ENCODE assay signal across 10 mouse cellular contexts in genomic region chr2:160734331-160734730, GRCm38 (mm10). TPM values are rescaled to one million over a fixed set of nuclear protein-coding genes. Genes with fewer than 3 reads are reported as not detected.
DNase-seq lines count a peak whose midpoint lies in the region; ATAC-seq lines count a peak whose summit lies in the region.
"Had no signal": no experiment of that assay in that cellular context is flagged by ENCODE, and none has a peak within 500 bp of the region (broad histone marks: within the 10 kb centered on the region; RNA-seq: fewer than 3 reads in every experiment).

No protein-coding gene starts in this region.

- H3K4me2 ChIP-seq in heart, embryonic 16.5 days (ENCODE audit: low read depth, low read length), result peak overlapping the region; percentile 79
- peak overlapping the region; percentile 93 for H3K4me2 ChIP-seq in forebrain, embryonic 14.5 days (ENCODE audit: low read length)
- H3K4me2 ChIP-seq in midbrain, embryonic 13.5 days (replicated peaks), result peak overlapping the region; percentile 98

- no peaks in the 10 kb centered on the region for H3K9me3 ChIP-seq in heart, embryonic 16.5 days (replicated peaks; ENCODE audit: control insufficient read depth, low read length)
- H3K9me3 ChIP-seq in forebrain, embryonic 14.5 days (replicated peaks; ENCODE audit: control insufficient read depth, low read length), result no peaks in the 10 kb centered on the region
- no peaks in the 10 kb centered on the region for H3K9me3 ChIP-seq in midbrain, embryonic 13.5 days

- no peak for DNase-seq in heart, postnatal 4 days
- DNase-seq in CD4-positive, CD25-positive, alpha-beta regulatory T cell, adult 2 months (ENCODE audit: low read depth, low spot score), result peak; percentile 72
- DNase-seq in forebrain, embryonic 14.5 days (ENCODE audit: low spot score), result no peak
- no peak for DNase-seq in embryo, embryonic 11 days
- no peak for DNase-seq in right cerebral cortex, adult 18-20 months
- no peak for DNase-seq in gastrocnemius, postnatal 25 days
- DNase-seq: adrenal gland, postnatal 14 days; kidney, adult 8-10 months had no signal

- H3K36me3 ChIP-seq in heart, embryonic 16.5 days (ENCODE audit: control insufficient read depth, insufficient read depth), result peaks cover 5% of the 10 kb centered on the region
- H3K36me3 ChIP-seq in forebrain, embryonic 14.5 days (ENCODE audit: control insufficient read depth, insufficient read depth, low read length), result peaks cover 38% of the 10 kb centered on the region
- peaks cover 52% of the 10 kb centered on the region for H3K36me3 ChIP-seq in midbrain, embryonic 13.5 days

- peaks cover 60% of the 10 kb centered on the region for H3K4me1 ChIP-seq in heart, embryonic 16.5 days (ENCODE audit: control insufficient read depth, insufficient read depth, low read length)
- H3K4me1 ChIP-seq in forebrain, embryonic 14.5 days (ENCODE audit: control insufficient read depth, insufficient read depth, low read length), result peaks cover 33% of the 10 kb centered on the region
- H3K4me1 ChIP-seq in midbrain, embryonic 13.5 days (replicated peaks), result peaks cover 75% of the 10 kb centered on the region

- H3K27me3 ChIP-seq in heart, embryonic 16.5 days (ENCODE audit: control insufficient read depth, insufficient read depth, low read length), result no peaks in the 10 kb centered on the region
- H3K27me3 ChIP-seq in forebrain, embryonic 14.5 days (replicated peaks; ENCODE audit: control insufficient read depth, insufficient read depth, low read length), result no peaks in the 10 kb centered on the region
- H3K27me3 ChIP-seq in midbrain, embryonic 13.5 days, result no peaks in the 10 kb centered on the region

- WGBS in heart, embryonic 16.5 days, result 74% methylated on average over 3 of the region's 3 CpGs
- 81% methylated on average over 3 of the region's 3 CpGs for WGBS in forebrain, embryonic 14.5 days
- 89% methylated on average over 3 of the region's 3 CpGs for WGBS in midbrain, embryonic 13.5 days

- H3K4me3 ChIP-seq in heart, embryonic 16.5 days (ENCODE audit: low read length), result no peak overlapping the region
- no peak overlapping the region for H3K4me3 ChIP-seq in forebrain, embryonic 14.5 days (ENCODE audit: low read depth, low read length)
- H3K4me3 ChIP-seq in midbrain, embryonic 13.5 days (replicated peaks), result 0 out of 2 replicates have a peak overlapping the region, but pooled peaks have one; percentile 92

- H3K9ac ChIP-seq in heart, embryonic 16.5 days (ENCODE audit: low read length), result peak overlapping the region; percentile 97; the same call in 1 of the 2 replicates
- no peak overlapping the region for H3K9ac ChIP-seq in forebrain, embryonic 14.5 days (ENCODE audit: low read length)
- peak overlapping the region; percentile 100; the same call in 1 of the 2 replicates for H3K9ac ChIP-seq in midbrain, embryonic 13.5 days (replicated peaks)

- ATAC-seq in heart, embryonic 16.5 days (replicated peaks; ENCODE audit: extremely low read depth, insufficient read depth, low FRiP score), result no peak
- no peak for ATAC-seq in forebrain, embryonic 14.5 days
- ATAC-seq in midbrain, embryonic 13.5 days, result no peak

- no peak overlapping the region for H3K27ac ChIP-seq in heart, embryonic 16.5 days (ENCODE audit: low read length)
- H3K27ac ChIP-seq in forebrain, embryonic 14.5 days (ENCODE audit: low read depth, low read length), result no peak overlapping the region
- H3K27ac ChIP-seq in midbrain, embryonic 13.5 days, result no peak overlapping the region

RNA-seq across cellular contexts. Expression of gene Plcg1, which starts 3.2 kb away (rescaled TPM):
- polyA plus RNA-seq in heart, embryonic 16.5 days (2015; fragmentation: Nextera tagmentation; extraction: Ambion mirVana), result 26.4 and 32.0 TPM in 2 replicates
- total RNA-seq in heart, postnatal 4 days (2021), result 10 to 100 TPM; 92.0 to 93.6 TPM
- polyA plus RNA-seq in forebrain, embryonic 14.5 days (2014; fragmentation: Nextera tagmentation; extraction: Ambion mirVana), result 40.2 and 48.7 TPM in 2 replicates
- polyA plus RNA-seq in midbrain, embryonic 13.5 days (2015; fragmentation: Nextera tagmentation; extraction: Ambion mirVana), result 68.2 and 74.3 TPM in 2 replicates
- total RNA-seq in gastrocnemius, postnatal 25 days (2021), result 10 to 100 TPM; 19.8 to 24.5 TPM
